Mouse (Mus musculus) lung, adult 2 months (tissue): ENCODE measurements around the gene Sphk2.

Experiments
- CTCF ChIP-seq: fragments of 200-500 bp; IDR thresholded peaks from 2 replicates; pipeline ENCODE4 v1.5.1; 2011; ENCODE audit warnings: mild to moderate bottlenecking, low read length, control low read depth; ENCODE audit not compliant: insufficient read depth
- POLR2A ChIP-seq: fragments of 200-500 bp; IDR thresholded peaks from 2 replicates; pipeline ENCODE4 v1.6.1; 2011; ENCODE audit warnings: low read depth, mild to moderate bottlenecking, control low read depth, low read length, borderline replicate concordance; ENCODE audit errors: extremely low read depth

DNA sequence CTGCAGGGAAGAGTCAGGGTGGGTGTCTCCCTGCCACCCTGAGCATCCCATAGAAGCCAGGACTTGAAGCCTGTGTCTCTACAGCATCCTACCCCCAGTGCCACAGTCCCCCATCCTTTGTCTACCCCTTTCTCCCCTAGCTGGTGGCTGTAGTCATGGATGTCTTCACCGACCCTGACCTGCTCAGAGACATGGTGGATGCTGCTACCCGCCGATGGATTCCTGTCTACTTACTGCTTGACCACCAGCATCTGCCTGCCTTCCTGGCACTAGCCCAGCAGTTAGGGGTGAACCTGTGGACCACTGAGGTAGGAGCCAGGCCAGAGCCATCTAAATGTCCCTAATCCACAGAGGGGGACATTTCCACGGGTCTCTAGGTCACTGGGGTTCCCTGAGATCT is 5.5 kb upstream of the Sphk2 start:
- no peak for TF ChIP-seq POLR2A
- no peak for TF ChIP-seq CTCF
